Comparison of ENCODE assay signal across 23 mouse cellular contexts in genomic region chr13:38798514-38798913, GRCm38 (mm10).
DNase-seq lines count a peak whose midpoint lies in the region; ATAC-seq and TF ChIP-seq lines count a peak whose summit lies in the region.
"Had no signal": no experiment of that assay in that cellular context is flagged by ENCODE, and none has a peak within 500 bp of the region (broad histone marks: within the 10 kb centered on the region; RNA-seq: fewer than 3 reads in every experiment).

No protein-coding gene starts in this region.

- no peak overlapping the region for H3K9ac ChIP-seq in hindbrain, embryonic 13.5 days
- no peak overlapping the region for H3K9ac ChIP-seq in hindbrain, embryonic 11.5 days (ENCODE audit: low read depth, low read length)
- no peak overlapping the region for H3K9ac ChIP-seq in neural tube, embryonic 13.5 days
- no peak overlapping the region for H3K9ac ChIP-seq in hindbrain, postnatal 0 days (replicated peaks; ENCODE audit: low read length)
- H3K9ac ChIP-seq: embryonic facial prominence, embryonic 15.5 days; heart, embryonic 12.5 days had no signal

- peak; percentile 68; the same call in 1 of the 2 replicates for ATAC-seq in hindbrain, embryonic 13.5 days (ENCODE audit: low FRiP score)
- ATAC-seq in hindbrain, embryonic 11.5 days (ENCODE audit: low FRiP score), result no peak
- no peak for ATAC-seq in neural tube, embryonic 13.5 days (ENCODE audit: low read depth)
- ATAC-seq in hindbrain, postnatal 0 days, result no peak
- no peak for ATAC-seq in activated CD4-positive, CD25-positive, alpha-beta regulatory T cell, adult 4 months
- ATAC-seq: forebrain, embryonic 16.5 days; inflammation-experienced regulatory T-cells, adult 6 months; intestine, postnatal 0 days; Patski had no signal

- peaks cover 12% of the 10 kb centered on the region; the same call in 1 of the 2 replicates for H3K4me1 ChIP-seq in hindbrain, embryonic 13.5 days (replicated peaks)
- H3K4me1 ChIP-seq in hindbrain, embryonic 11.5 days (replicated peaks; ENCODE audit: control insufficient read depth, insufficient read depth, low read length), result no peaks in the 10 kb centered on the region
- H3K4me1 ChIP-seq in neural tube, embryonic 13.5 days (replicated peaks), result no peaks in the 10 kb centered on the region
- no peaks in the 10 kb centered on the region for H3K4me1 ChIP-seq in hindbrain, postnatal 0 days (ENCODE audit: insufficient read depth, low read length)
- H3K4me1 ChIP-seq: embryonic facial prominence, embryonic 15.5 days; forebrain, embryonic 10.5 days; heart, embryonic 12.5 days had no signal

- WGBS in hindbrain, embryonic 13.5 days, result 52% methylated on average over 11 of the region's 11 CpGs
- WGBS in hindbrain, embryonic 11.5 days, result 75% methylated on average over 11 of the region's 11 CpGs
- 46% methylated on average over 11 of the region's 11 CpGs for WGBS in neural tube, embryonic 13.5 days
- 60% methylated on average over 11 of the region's 11 CpGs for WGBS in hindbrain, postnatal 0 days

- TF ChIP-seq CTCF in hindbrain, postnatal 0 days (IDR thresholded peaks at IDR 0.05; ENCODE audit: low read depth), result no peak

- H3K9me3 ChIP-seq in hindbrain, embryonic 13.5 days, result no peaks in the 10 kb centered on the region
- H3K9me3 ChIP-seq in hindbrain, embryonic 11.5 days (ENCODE audit: control insufficient read depth, low read length), result no peaks in the 10 kb centered on the region
- no peaks in the 10 kb centered on the region for H3K9me3 ChIP-seq in neural tube, embryonic 13.5 days
- no peaks in the 10 kb centered on the region for H3K9me3 ChIP-seq in hindbrain, postnatal 0 days (ENCODE audit: low read length)
- H3K9me3 ChIP-seq: embryonic facial prominence, embryonic 15.5 days; forebrain, embryonic 10.5 days; heart, embryonic 12.5 days had no signal

- H3K27ac ChIP-seq in hindbrain, embryonic 13.5 days, result peak overlapping the region; percentile 55
- no peak overlapping the region for H3K27ac ChIP-seq in hindbrain, embryonic 11.5 days (ENCODE audit: low read depth, low read length)
- no peak overlapping the region for H3K27ac ChIP-seq in neural tube, embryonic 13.5 days (replicated peaks)
- H3K27ac ChIP-seq in hindbrain, postnatal 0 days, result no peak overlapping the region
- H3K27ac ChIP-seq: embryonic facial prominence, embryonic 15.5 days; forebrain, embryonic 10.5 days had no signal

- no peak for DNase-seq in hindbrain, embryonic 11.5 days (ENCODE audit: low spot score)
- DNase-seq in neural tube, embryonic 10.5 days (ENCODE audit: extremely low spot score, low spot score), result no peak
- DNase-seq in hindbrain, postnatal 0 days (ENCODE audit: low spot score), result peak; percentile 30
- DNase-seq in gastrocnemius, adult 8-10 months (ENCODE audit: low spot score in 2 of 2), result no peak
- DNase-seq: adrenal gland, adult 2 months; adrenal gland, postnatal 25 days; cerebellum, adult 2 months; cerebellum, postnatal 10 days; embryo, embryonic 11 days; gastrocnemius, postnatal 14 days; heart, postnatal 36 days had no signal

- peak overlapping the region; percentile 35 for H3K4me2 ChIP-seq in hindbrain, embryonic 13.5 days
- no peak overlapping the region for H3K4me2 ChIP-seq in hindbrain, embryonic 11.5 days (replicated peaks; ENCODE audit: low read depth, low read length)
- peak overlapping the region; percentile 31 for H3K4me2 ChIP-seq in neural tube, embryonic 13.5 days
- peak overlapping the region; percentile 38 for H3K4me2 ChIP-seq in hindbrain, postnatal 0 days (ENCODE audit: low read depth, low read length)
- H3K4me2 ChIP-seq: embryonic facial prominence, embryonic 15.5 days; heart, embryonic 12.5 days had no signal

- 0 out of 2 replicates have a peak overlapping the region, but pooled peaks have one; percentile 1 for H3K4me3 ChIP-seq in hindbrain, embryonic 13.5 days
- no peak overlapping the region for H3K4me3 ChIP-seq in hindbrain, embryonic 11.5 days (ENCODE audit: low read depth, low read length)
- H3K4me3 ChIP-seq in neural tube, embryonic 13.5 days, result no peak overlapping the region
- H3K4me3 ChIP-seq in hindbrain, postnatal 0 days (ENCODE audit: low read length), result no peak overlapping the region
- H3K4me3 ChIP-seq: embryonic facial prominence, embryonic 15.5 days; erythroblast, embryonic 14.5 days; forebrain, embryonic 10.5 days; heart, embryonic 12.5 days had no signal

- no peaks in the 10 kb centered on the region for H3K27me3 ChIP-seq in hindbrain, embryonic 13.5 days
- H3K27me3 ChIP-seq in hindbrain, embryonic 11.5 days (ENCODE audit: control insufficient read depth, insufficient read depth, low read length), result no peaks in the 10 kb centered on the region
- H3K27me3 ChIP-seq in neural tube, embryonic 13.5 days, result peaks cover 4% of the 10 kb centered on the region; the same call in 1 of the 2 replicates
- H3K27me3 ChIP-seq in hindbrain, postnatal 0 days (ENCODE audit: insufficient read depth, low read length), result no peaks in the 10 kb centered on the region
- H3K27me3 ChIP-seq: CH12.LX; embryonic facial prominence, embryonic 15.5 days; heart, embryonic 12.5 days had no signal

- H3K36me3 ChIP-seq in hindbrain, embryonic 13.5 days, result no peaks in the 10 kb centered on the region
- H3K36me3 ChIP-seq in hindbrain, embryonic 11.5 days (ENCODE audit: control insufficient read depth, insufficient read depth, low read length), result no peaks in the 10 kb centered on the region
- H3K36me3 ChIP-seq in neural tube, embryonic 13.5 days, result no peaks in the 10 kb centered on the region
- H3K36me3 ChIP-seq in hindbrain, postnatal 0 days (ENCODE audit: insufficient read depth, low read length), result no peaks in the 10 kb centered on the region
- H3K36me3 ChIP-seq: embryonic facial prominence, embryonic 15.5 days; forebrain, embryonic 10.5 days; heart, embryonic 12.5 days had no signal
